Mouse (Mus musculus) MEL (cell line): ENCODE measurements around the gene Hoxa1.

Source experiments
- CHD1 ChIP-seq: IDR thresholded peaks from 2 replicates; pipeline ENCODE4 v1.6.1; 2012; ENCODE audit warnings: low read depth, mild to moderate bottlenecking, inconsistent platforms, low read length, improper control_type of control experiment
- CHD2 ChIP-seq: IDR thresholded peaks from 2 replicates; pipeline ENCODE4 v1.6.1; 2011; ENCODE audit warnings: low read length, improper control_type of control experiment
- CTCF ChIP-seq, 3 experiments: IDR thresholded peaks in 2 of 3; conservative IDR thresholded peaks in 1 of 3; 2 replicates each; pipeline ENCODE4 v1.5.1; 2011 to 2012; ENCODE audit warnings: low read length in 3 of 3, low read depth in 2 of 3, mild to moderate bottlenecking in 2 of 3, improper control_type of control experiment in 1 of 3, inconsistent platforms in 1 of 3, mixed read lengths in 1 of 3, moderate library complexity in 1 of 3; ENCODE audit not compliant: control insufficient read depth in 1 of 3, insufficient read depth in 1 of 3, poor library complexity in 1 of 3, severe bottlenecking in 1 of 3
- EP300 ChIP-seq, 2 experiments: IDR thresholded peaks; 2 replicates each; pipeline ENCODE4 v1.6.1; 2011; ENCODE audit warnings: improper control_type of control experiment in 2 of 2, low read length in 2 of 2, low read depth in 1 of 2, mild to moderate bottlenecking in 1 of 2
- ETS1 ChIP-seq: IDR thresholded peaks from 2 replicates; pipeline ENCODE4 v1.6.1; 2012; ENCODE audit warnings: low read depth, mild to moderate bottlenecking, inconsistent platforms, low read length, improper control_type of control experiment, moderate library complexity
- MAFK ChIP-seq: IDR thresholded peaks from 2 replicates; pipeline ENCODE4 v1.6.1; 2011; ENCODE audit warnings: low read depth, mild to moderate bottlenecking, low read length, improper control_type of control experiment, borderline replicate concordance
- MAZ ChIP-seq: IDR thresholded peaks from 2 replicates; pipeline ENCODE4 v1.6.1; 2012; ENCODE audit warnings: low read depth, mild to moderate bottlenecking, inconsistent platforms, low read length, improper control_type of control experiment
- MXI1 ChIP-seq: IDR thresholded peaks from 2 replicates; pipeline ENCODE4 v1.6.1; 2011; ENCODE audit warnings: mild to moderate bottlenecking, low read depth, low read length, improper control_type of control experiment
- MYC ChIP-seq: IDR thresholded peaks from 2 replicates; pipeline ENCODE4 v1.6.1; 2011; ENCODE audit warnings: low read depth, mild to moderate bottlenecking, low read length, improper control_type of control experiment, moderate library complexity
- POLR2A ChIP-seq, 2 experiments: IDR thresholded peaks; 2 replicates each; pipeline ENCODE4 v1.6.1; 2011 to 2012; ENCODE audit warnings: low read length in 2 of 2, mild to moderate bottlenecking in 2 of 2, control low read depth in 1 of 2, improper control_type of control experiment in 1 of 2, low read depth in 1 of 2, moderate library complexity in 1 of 2; ENCODE audit not compliant: control insufficient read depth in 1 of 2, insufficient read depth in 1 of 2, poor library complexity in 1 of 2
- POLR2AphosphoS5 ChIP-seq: IDR thresholded peaks from 2 replicates; pipeline ENCODE4 v1.6.1; 2012; ENCODE audit warnings: low read depth, borderline replicate concordance, mild to moderate bottlenecking, inconsistent platforms, low read length, moderate library complexity, mixed read lengths
- SIN3A ChIP-seq: IDR thresholded peaks from 2 replicates; pipeline ENCODE4 v1.6.1; 2012; ENCODE audit warnings: low read length, improper control_type of control experiment, inconsistent platforms
- USF2 ChIP-seq, 2 experiments: IDR thresholded peaks; 2 replicates each; pipeline ENCODE4 v1.6.1; 2011 to 2012; ENCODE audit warnings: improper control_type of control experiment in 2 of 2, low read length in 2 of 2, borderline replicate concordance in 1 of 2, inconsistent platforms in 1 of 2, low read depth in 1 of 2, mild to moderate bottlenecking in 1 of 2; ENCODE audit not compliant: insufficient read depth in 1 of 2
- ZC3H11A ChIP-seq: IDR thresholded peaks from 2 replicates; pipeline ENCODE4 v1.6.1; 2012; ENCODE audit warnings: low read depth, mild to moderate bottlenecking, inconsistent platforms, low read length, improper control_type of control experiment

- TF ChIP-seq CTCF (IDR thresholded peaks at IDR 0.05 in 2 of 3, conservative IDR thresholded peaks at IDR 0.05 in 1 of 3; ENCODE audit: control insufficient read depth in 1 of 3, insufficient read depth in 1 of 3, low read depth in 2 of 3, low read length in 3 of 3, poor library complexity in 1 of 3, severe bottlenecking in 1 of 3) (no peak), ZC3H11A (no peak), EP300 (IDR thresholded peaks at IDR 0.05; ENCODE audit: low read depth in 1 of 2, low read length in 2 of 2) (no peak), MAZ (no peak), SIN3A (no peak), MAFK (no peak), ETS1 (no peak), POLR2A (IDR thresholded peaks at IDR 0.05; ENCODE audit: control insufficient read depth in 1 of 2, insufficient read depth in 1 of 2, low read depth in 1 of 2, low read length in 2 of 2, poor library complexity in 1 of 2) (no peak), MXI1 (no peak), USF2 (IDR thresholded peaks at IDR 0.05; ENCODE audit: borderline replicate concordance in 1 of 2, insufficient read depth in 1 of 2, low read depth in 1 of 2, low read length in 2 of 2) (no peak), CHD1 (no peak), MYC (no peak), POLR2AphosphoS5 (no peak), CHD2 (no peak)
Observed at GRCm38 (mm10) chr6:52205638-52206621, 47.8 kb upstream of the Hoxa1 start.
